Mouse (Mus musculus) forebrain, embryonic 16.5 days (tissue): ENCODE data around the gene Tuba1b. TPM values are rescaled to one million over a fixed set of nuclear protein-coding genes. Genes with fewer than 3 reads are reported as not detected.
A peak's percentile ranks its signal among the peaks of the same experiment; 100 is the strongest.

ENCODE experiments used
- ATAC-seq: fragments of 200-750 bp; cut with Nextera tagmentation; 2 replicates; pipeline ENCODE4 v1.8.0; 2017; ENCODE audit warnings: mild to moderate bottlenecking, moderate library complexity
- H3K27ac ChIP-seq: fragments of 300-500 bp; sonication (generic); 2 replicates; pipeline ENCODE4 v1.5.1; 2014; ENCODE audit warnings: low read length, control low read depth
- H3K27me3 ChIP-seq: fragments of 300-500 bp; sonication (generic); replicated peaks from 2 replicates; pipeline ENCODE4 v1.6.1; 2014; ENCODE audit warnings: low read length; ENCODE audit not compliant: control insufficient read depth, insufficient read depth
- H3K36me3 ChIP-seq: fragments of 300-500 bp; sonication (generic); 2 replicates; pipeline ENCODE4 v1.6.1; 2014; ENCODE audit not compliant: control insufficient read depth, insufficient read depth
- H3K4me1 ChIP-seq: fragments of 300-500 bp; sonication (generic); replicated peaks from 2 replicates; pipeline ENCODE4 v1.6.1; 2014; ENCODE audit warnings: low read length; ENCODE audit not compliant: control insufficient read depth, insufficient read depth
- H3K4me2 ChIP-seq: fragments of 300-500 bp; sonication (generic); 2 replicates; pipeline ENCODE4 v1.6.1; 2014; ENCODE audit warnings: mild to moderate bottlenecking, low read length, control low read depth
- H3K4me3 ChIP-seq: fragments of 300-500 bp; sonication (generic); replicated peaks from 2 replicates; pipeline ENCODE4 v1.5.1; 2014; ENCODE audit warnings: mild to moderate bottlenecking, low read length, control low read depth
- H3K9ac ChIP-seq: fragments of 300-500 bp; sonication (generic); replicated peaks from 2 replicates; pipeline ENCODE4 v1.6.1; 2014; ENCODE audit warnings: low read depth, low read length, control low read depth
- H3K9me3 ChIP-seq: fragments of 300-500 bp; sonication (generic); 2 replicates; pipeline ENCODE4 v1.6.1; 2016; ENCODE audit warnings: low read length; ENCODE audit not compliant: control insufficient read depth
- WGBS: fragments of 180-500 bp; shearing (Covaris S2); extraction: QIAGEN DNeasy Blood & Tissue Kit; methylation state at CpG from one replicate; pipeline ENCODE4 v1.1.7; 2014; 5-methylcytosine and 5-hydroxymethylcytosine counted together
- polyA plus RNA-seq: library from polyadenylated mRNA; unstranded; fragments of >200 nt; fragmentation: Nextera tagmentation; extraction: Ambion mirVana; gene quantifications from 2 replicates; pipeline ENCODE4 v1.2.1, GENCODE M21; 2015

The Tuba1b gene
- polyA plus RNA-seq, 1 experiment from 2014 or later: 1,178 TPM

- H3K4me3 ChIP-seq: no peak overlapping the region
- H3K27me3 ChIP-seq: 0 out of 2 replicates have a peak, but pooled peaks cover 2% of the 10 kb centered on the region
- no peaks in the 10 kb centered on the region for H3K9me3 ChIP-seq
- H3K27ac ChIP-seq: no peak overlapping the region
- no peaks in the 10 kb centered on the region for H3K36me3 ChIP-seq
- no peaks in the 10 kb centered on the region; the same call in 1 of the 2 replicates for H3K4me1 ChIP-seq
- H3K4me2 ChIP-seq: no peak overlapping the region
- ATAC-seq: no peak
- H3K9ac ChIP-seq: no peak overlapping the region
- 64% methylated on average over 8 of the region's 8 CpGs for WGBS
Observed at GRCm38 (mm10) chr15:98886667-98887387, 47.5 kb downstream of the Tuba1b start.

DNA sequence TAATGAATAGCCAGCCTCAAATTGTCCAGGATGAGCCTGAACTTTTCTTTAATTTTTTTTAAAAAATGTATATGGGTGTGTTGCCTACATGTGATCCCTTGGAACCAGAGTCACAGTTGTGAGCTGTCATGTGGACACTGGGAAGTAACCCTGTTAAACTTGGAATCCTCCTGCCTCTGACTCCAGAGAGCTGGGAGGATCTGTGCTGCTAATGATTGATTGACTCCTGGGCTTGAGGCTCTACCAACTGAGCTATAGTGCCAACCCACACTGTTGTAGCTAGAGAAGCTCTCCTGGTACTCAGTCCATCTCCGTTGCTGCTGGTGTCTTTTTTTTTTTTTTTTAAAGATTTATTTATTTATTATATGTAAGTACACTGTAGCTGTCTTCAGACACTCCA, 50.3 kb downstream of the Tuba1b start:
- Histone ChIP-seq H3K9me3 (no peaks in the 10 kb centered on the region), H3K4me3 (no peak overlapping the region), H3K36me3 (no peaks in the 10 kb centered on the region), H3K9ac (no peak overlapping the region), H3K4me1 (peaks cover 16% of the 10 kb centered on the region), H3K27me3 (no peaks in the 10 kb centered on the region), H3K27ac (no peak overlapping the region), H3K4me2 (no peak overlapping the region)
- ATAC-seq: no peak
- 69% methylated on average over 1 of the region's 1 CpGs for WGBS

- Histone ChIP-seq H3K4me1 (peaks cover 18% of the 10 kb centered on the region), H3K4me2 (no peak overlapping the region), H3K36me3 (no peaks in the 10 kb centered on the region), H3K9ac (no peak overlapping the region), H3K27me3 (no peaks in the 10 kb centered on the region), H3K4me3 (no peak overlapping the region), H3K9me3 (no peaks in the 10 kb centered on the region), H3K27ac (no peak overlapping the region)
- no peak for ATAC-seq
Observed at GRCm38 (mm10) chr15:98883661-98884060, 50.7 kb downstream of the Tuba1b start.

DNA sequence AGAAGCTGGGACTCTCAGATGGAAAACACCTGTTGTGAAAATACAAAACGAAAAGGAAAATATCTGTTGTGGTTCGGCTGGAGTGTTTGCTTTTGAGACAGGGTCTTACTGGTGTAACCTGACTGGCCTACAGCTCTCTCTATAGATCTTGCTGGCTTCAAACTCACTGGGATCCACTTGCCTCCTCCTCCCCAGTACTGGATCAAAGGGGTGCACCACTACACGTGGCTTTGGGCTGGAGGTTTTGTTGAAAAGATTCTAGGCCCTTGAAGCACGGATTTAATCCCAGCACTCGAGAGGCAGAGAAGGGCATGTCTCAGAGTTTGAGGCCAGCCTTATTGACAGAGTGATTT, 52.7 kb downstream of the Tuba1b start:
- no peaks in the 10 kb centered on the region for H3K27me3 ChIP-seq
- peak overlapping the region; percentile 42; the same call in 1 of the 2 replicates for H3K9ac ChIP-seq
- peak; percentile 43 for ATAC-seq
- H3K36me3 ChIP-seq: no peaks in the 10 kb centered on the region
- peak overlapping the region; percentile 82 for H3K4me2 ChIP-seq
- H3K9me3 ChIP-seq: no peaks in the 10 kb centered on the region
- H3K4me3 ChIP-seq: peak overlapping the region; percentile 88
- H3K4me1 ChIP-seq: peaks cover 18% of the 10 kb centered on the region
- WGBS: 2% methylated on average over 5 of the region's 5 CpGs
- peak overlapping the region; percentile 88 for H3K27ac ChIP-seq

Other genes with a start within 250 kb of the Tuba1b start
- 2.9 and 4.2 TPM in 2 replicates for gene Ccdc65, start 226.4 kb downstream of the Tuba1b start, polyA plus RNA-seq
- 3.7 and 5.7 TPM in 2 replicates for gene Fkbp11, start 206.4 kb downstream of the Tuba1b start, polyA plus RNA-seq
- 82.6 and 99.9 TPM in 2 replicates for gene Arf3, start 171.4 kb downstream of the Tuba1b start, polyA plus RNA-seq
- not detected in 2 replicates for gene Wnt10b, start 156.4 kb downstream of the Tuba1b start, polyA plus RNA-seq
- gene Wnt1, start 144.7 kb downstream of the Tuba1b start, polyA plus RNA-seq: 0.10 and 0.42 TPM in 2 replicates
- gene Ddn, start 125.1 kb downstream of the Tuba1b start, polyA plus RNA-seq: 0.46 and 0.58 TPM in 2 replicates
- gene Prkag1, start 103.0 kb downstream of the Tuba1b start, polyA plus RNA-seq: 79.5 and 89.2 TPM in 2 replicates
- 11.0 and 12.8 TPM in 2 replicates for gene Kmt2d, start 63.4 kb downstream of the Tuba1b start, polyA plus RNA-seq
- gene Rhebl1, start 40.0 kb downstream of the Tuba1b start, polyA plus RNA-seq: 51.2 and 52.7 TPM in 2 replicates
- gene Dhh, start 36.0 kb downstream of the Tuba1b start, polyA plus RNA-seq: 0.65 and 0.66 TPM in 2 replicates
- gene Lmbr1l, start 16.3 kb downstream of the Tuba1b start, polyA plus RNA-seq: 43.0 and 54.9 TPM in 2 replicates
- not detected in 2 replicates for gene Gm49450, start 19.0 kb upstream of the Tuba1b start, polyA plus RNA-seq
- 16,411 and 16,831 TPM in 2 replicates for gene Tuba1a, start 19.1 kb upstream of the Tuba1b start, polyA plus RNA-seq
- gene Tuba1c, start 95.3 kb upstream of the Tuba1b start, polyA plus RNA-seq: 42.1 and 48.9 TPM in 2 replicates
- gene Prph, start 120.6 kb upstream of the Tuba1b start, polyA plus RNA-seq: 1.3 and 2.2 TPM in 2 replicates
- 15.9 and 17.3 TPM in 2 replicates for gene Troap, start 140.0 kb upstream of the Tuba1b start, polyA plus RNA-seq
- gene C1ql4, start 153.3 kb upstream of the Tuba1b start, polyA plus RNA-seq: 0.71 TPM in 1 of 2 replicates, not detected in the other
- 0.27 and 0.51 TPM in 2 replicates for gene Dnajc22, start 158.6 kb upstream of the Tuba1b start, polyA plus RNA-seq
- gene Spats2, start 191.4 kb upstream of the Tuba1b start, polyA plus RNA-seq: 39.5 and 44.6 TPM in 2 replicates